Mouse (Mus musculus): Measurements from ENCODE around the gene Ahr. TPM values are rescaled to one million over a fixed set of nuclear protein-coding genes. Genes with fewer than 3 reads are reported as not detected.

Gene Ahr
- total and polyA plus RNA-seq, 3 experiments, result 0.11 TPM; not detected in 2

DNA sequence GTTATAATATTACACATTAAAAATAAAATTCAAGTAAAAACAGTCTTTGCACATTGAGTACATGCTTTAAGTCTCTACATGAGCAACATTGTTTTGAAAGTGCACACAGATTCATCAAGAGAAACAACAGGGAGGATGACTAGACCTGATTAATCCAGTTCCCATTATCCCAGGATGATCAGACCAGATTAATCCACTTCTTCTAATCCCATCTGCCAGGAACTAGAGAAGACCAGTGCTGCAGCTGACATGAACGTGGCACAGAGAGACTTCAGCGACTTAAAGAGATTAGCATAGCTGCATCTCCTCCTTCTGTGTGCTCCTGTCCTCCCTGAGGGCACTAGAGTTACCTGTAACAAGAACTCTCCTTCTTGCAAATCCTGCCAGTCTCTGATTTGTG lies 20.2 kb downstream of the Ahr start:
- no peaks in the 10 kb centered on the region for H3K4me1 ChIP-seq (ENCODE audit: insufficient read depth, low read depth, low read length)
- no peak overlapping the region for H3K4me3 ChIP-seq (ENCODE audit: low read depth, low read length)
- H3K36me3 ChIP-seq (replicated peaks), result no peaks in the 10 kb centered on the region
- ATAC-seq (ENCODE audit: extremely low read depth, insufficient number of reproducible peaks, low FRiP score, poor library complexity, severe bottlenecking) (no peak), DNase-seq (ENCODE audit: low spot score) (no peak)
- H3K9me3 ChIP-seq (replicated peaks), result peaks cover 16% of the 10 kb centered on the region
- TF ChIP-seq CTCF (IDR thresholded peaks at IDR 0.05; ENCODE audit: low read depth, low read length) (no peak), POLR2AphosphoS5 (IDR thresholded peaks at IDR 0.05; ENCODE audit: insufficient replicate concordance, low read depth, low read length) (no peak), GATA1 (IDR thresholded peaks at IDR 0.05; ENCODE audit: borderline replicate concordance, low read length) (no peak), GATA2 (IDR thresholded peaks at IDR 0.05; ENCODE audit: borderline replicate concordance, low read depth, low read length) (no peak), TAL1 (conservative IDR thresholded peaks at IDR 0.05; ENCODE audit: low read depth, low read length) (no peak)
- no peaks in the 10 kb centered on the region for H3K27me3 ChIP-seq (ENCODE audit: insufficient read depth, low read length)

DNA sequence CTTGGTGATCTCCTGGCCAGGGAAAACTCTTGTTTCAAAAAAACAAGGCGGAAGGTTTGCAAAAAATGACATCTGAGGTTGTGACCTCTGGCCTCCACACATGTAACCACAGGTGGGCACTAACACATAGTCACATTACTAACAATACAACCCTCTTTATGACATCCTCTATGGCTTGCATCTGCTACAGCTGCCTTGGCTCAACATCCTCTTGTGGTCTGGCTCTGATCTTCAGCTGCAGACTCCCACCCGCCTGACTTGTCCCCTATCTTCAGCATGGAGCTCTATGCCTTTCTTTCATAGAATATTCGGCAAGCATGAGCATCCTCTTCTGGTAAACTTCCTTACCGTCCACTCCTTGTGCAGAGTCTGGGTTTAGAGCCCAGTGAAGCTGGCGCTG lies 24.1 kb downstream of the Ahr start:
- Histone ChIP-seq H3K4me1 (ENCODE audit: insufficient read depth, low read depth, low read length) (no peaks in the 10 kb centered on the region), H3K27me3 (ENCODE audit: insufficient read depth, low read length) (no peaks in the 10 kb centered on the region), H3K9me3 (replicated peaks) (peaks cover 16% of the 10 kb centered on the region), H3K36me3 (replicated peaks) (no peaks in the 10 kb centered on the region), H3K4me3 (ENCODE audit: low read depth, low read length) (no peak overlapping the region)
- TF ChIP-seq POLR2AphosphoS5 (IDR thresholded peaks at IDR 0.05; ENCODE audit: insufficient replicate concordance, low read depth, low read length), result no peak
- no peak for TF ChIP-seq GATA2 (IDR thresholded peaks at IDR 0.05; ENCODE audit: borderline replicate concordance, low read depth, low read length)
- TF ChIP-seq TAL1 (conservative IDR thresholded peaks at IDR 0.05; ENCODE audit: low read depth, low read length), result no peak
- TF ChIP-seq CTCF (IDR thresholded peaks at IDR 0.05; ENCODE audit: low read depth, low read length), result no peak
- TF ChIP-seq GATA1 (IDR thresholded peaks at IDR 0.05; ENCODE audit: borderline replicate concordance, low read length), result no peak
- ATAC-seq (ENCODE audit: extremely low read depth, insufficient number of reproducible peaks, low FRiP score, poor library complexity, severe bottlenecking), result no peak
- DNase-seq (ENCODE audit: low spot score), result no peak

DNA sequence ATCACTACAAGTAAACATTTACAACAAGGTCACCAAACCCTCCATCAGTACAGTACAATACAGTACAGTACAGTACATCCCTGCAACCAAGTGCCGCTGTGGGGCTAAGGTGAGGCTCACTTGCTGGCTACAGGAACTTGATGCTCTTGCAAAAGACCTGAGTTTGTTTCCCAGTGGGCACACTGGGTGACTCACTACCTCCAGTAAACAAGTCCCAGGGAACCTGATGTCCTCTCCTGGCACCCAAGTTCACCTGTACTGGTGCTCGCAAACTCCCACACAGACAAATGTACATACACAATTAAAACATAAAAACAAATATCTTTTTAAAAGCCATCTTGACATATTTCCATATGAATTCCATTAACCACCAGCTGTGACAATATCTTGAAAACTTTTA lies 28.5 kb downstream of the Ahr start:
- H3K36me3 ChIP-seq (replicated peaks), result no peaks in the 10 kb centered on the region
- DNase-seq (ENCODE audit: low spot score), result no peak

DNA sequence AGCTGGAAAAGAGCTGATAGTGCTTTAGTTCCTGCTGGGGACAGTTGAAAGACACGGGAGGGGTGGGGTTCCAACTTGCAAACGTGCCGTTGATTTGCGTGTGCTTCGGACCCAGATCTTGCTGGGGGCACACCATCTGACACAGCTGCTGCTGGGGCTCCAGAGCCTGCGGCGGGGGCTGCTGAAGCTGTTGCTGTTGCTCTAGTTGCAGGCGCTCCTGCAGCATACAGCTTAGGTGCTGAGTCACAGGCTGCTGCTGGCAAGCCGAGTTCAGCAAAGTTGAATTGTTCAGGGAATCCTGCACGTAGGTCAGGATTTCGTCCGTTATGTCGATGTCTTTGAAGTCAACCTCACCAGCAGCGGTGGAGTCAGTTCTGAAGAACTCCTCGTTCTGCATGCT lies 30.8 kb downstream of the Ahr start:
- Histone ChIP-seq H3K27me3 (ENCODE audit: insufficient read depth, low read length) (no peaks in the 10 kb centered on the region), H3K36me3 (replicated peaks) (no peaks in the 10 kb centered on the region), H3K9me3 (replicated peaks) (peaks cover 18% of the 10 kb centered on the region), H3K4me1 (ENCODE audit: insufficient read depth, low read depth, low read length) (no peaks in the 10 kb centered on the region), H3K4me3 (ENCODE audit: low read depth, low read length) (no peak overlapping the region)
- DNase-seq (ENCODE audit: low spot score), result no peak
- TF ChIP-seq POLR2AphosphoS5 (IDR thresholded peaks at IDR 0.05; ENCODE audit: insufficient replicate concordance, low read depth, low read length) (no peak), TAL1 (conservative IDR thresholded peaks at IDR 0.05; ENCODE audit: low read depth, low read length) (no peak), GATA1 (IDR thresholded peaks at IDR 0.05; ENCODE audit: borderline replicate concordance, low read length) (no peak), CTCF (IDR thresholded peaks at IDR 0.05; ENCODE audit: low read depth, low read length) (no peak), GATA2 (IDR thresholded peaks at IDR 0.05; ENCODE audit: borderline replicate concordance, low read depth, low read length) (no peak)
- no peak for ATAC-seq (ENCODE audit: extremely low read depth, insufficient number of reproducible peaks, low FRiP score, poor library complexity, severe bottlenecking)

More for the DNA sequence above, 28.5 kb downstream of the Ahr start:
- H3K4me1 ChIP-seq (ENCODE audit: insufficient read depth, low read depth, low read length), result no peaks in the 10 kb centered on the region
- TF ChIP-seq TAL1 (conservative IDR thresholded peaks at IDR 0.05; ENCODE audit: low read depth, low read length) (no peak), GATA1 (IDR thresholded peaks at IDR 0.05; ENCODE audit: borderline replicate concordance, low read length) (no peak), CTCF (IDR thresholded peaks at IDR 0.05; ENCODE audit: low read depth, low read length) (no peak), POLR2AphosphoS5 (IDR thresholded peaks at IDR 0.05; ENCODE audit: insufficient replicate concordance, low read depth, low read length) (no peak), GATA2 (IDR thresholded peaks at IDR 0.05; ENCODE audit: borderline replicate concordance, low read depth, low read length) (no peak)
- H3K9me3 ChIP-seq (replicated peaks), result peaks cover 17% of the 10 kb centered on the region
- H3K27me3 ChIP-seq (ENCODE audit: insufficient read depth, low read length), result no peaks in the 10 kb centered on the region
- no peak overlapping the region for H3K4me3 ChIP-seq (ENCODE audit: low read depth, low read length)
- ATAC-seq (ENCODE audit: extremely low read depth, insufficient number of reproducible peaks, low FRiP score, poor library complexity, severe bottlenecking), result no peak

DNA sequence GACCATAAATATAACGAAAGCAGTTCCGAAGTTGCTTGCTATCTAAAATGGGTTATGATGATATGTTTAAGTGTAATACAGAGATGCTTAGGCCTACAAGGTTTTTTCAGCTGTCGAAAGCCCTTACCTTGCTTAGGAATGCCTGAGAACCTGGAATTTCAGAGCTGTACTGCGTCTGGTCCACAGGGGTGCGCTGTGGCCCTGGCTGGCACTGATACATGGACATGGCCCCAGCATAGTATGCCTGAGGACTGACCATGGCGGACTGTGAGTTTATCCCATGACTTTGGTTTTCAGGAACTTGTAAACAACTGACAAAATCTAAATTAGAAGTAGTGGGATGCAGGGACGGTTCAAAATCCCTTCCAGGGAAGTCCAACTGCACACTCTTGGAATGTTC lies 31.3 kb downstream of the Ahr start:
- TF ChIP-seq GATA1 (IDR thresholded peaks at IDR 0.05; ENCODE audit: borderline replicate concordance, low read length) (no peak), TAL1 (conservative IDR thresholded peaks at IDR 0.05; ENCODE audit: low read depth, low read length) (no peak), CTCF (IDR thresholded peaks at IDR 0.05; ENCODE audit: low read depth, low read length) (no peak), POLR2AphosphoS5 (IDR thresholded peaks at IDR 0.05; ENCODE audit: insufficient replicate concordance, low read depth, low read length) (no peak), GATA2 (IDR thresholded peaks at IDR 0.05; ENCODE audit: borderline replicate concordance, low read depth, low read length) (no peak)
- Histone ChIP-seq H3K9me3 (replicated peaks) (peaks cover 18% of the 10 kb centered on the region), H3K4me1 (ENCODE audit: insufficient read depth, low read depth, low read length) (no peaks in the 10 kb centered on the region), H3K27me3 (ENCODE audit: insufficient read depth, low read length) (no peaks in the 10 kb centered on the region), H3K4me3 (ENCODE audit: low read depth, low read length) (no peak overlapping the region), H3K36me3 (replicated peaks) (no peaks in the 10 kb centered on the region)
- ATAC-seq (ENCODE audit: extremely low read depth, insufficient number of reproducible peaks, low FRiP score, poor library complexity, severe bottlenecking), result no peak
- no peak for DNase-seq (ENCODE audit: low spot score)

DNA sequence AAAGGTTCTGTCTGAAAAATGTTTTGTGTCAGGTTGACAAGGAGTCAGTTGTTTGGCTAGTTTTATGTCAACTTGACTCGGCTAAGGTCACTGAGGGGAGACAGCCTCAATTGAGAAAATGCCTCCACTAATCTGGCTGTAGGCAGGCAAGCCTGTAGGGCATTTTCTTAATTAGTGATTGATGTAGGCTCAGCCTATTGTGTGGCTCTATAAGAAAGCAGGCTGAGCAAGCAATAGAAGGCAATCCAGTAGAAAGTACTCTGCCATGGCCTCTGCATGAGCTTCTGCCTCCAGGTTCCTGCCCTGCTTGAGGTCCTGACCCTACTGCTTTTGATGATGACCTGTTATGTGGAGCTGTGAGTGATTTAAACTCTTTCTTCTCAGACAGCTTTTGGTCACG lies 33.4 kb downstream of the Ahr start:
- peaks cover 16% of the 10 kb centered on the region for H3K9me3 ChIP-seq (replicated peaks)
- no peaks in the 10 kb centered on the region for H3K4me1 ChIP-seq (ENCODE audit: insufficient read depth, low read depth, low read length)
- H3K4me3 ChIP-seq (ENCODE audit: low read depth, low read length), result no peak overlapping the region
- ATAC-seq (ENCODE audit: extremely low read depth, insufficient number of reproducible peaks, low FRiP score, poor library complexity, severe bottlenecking) (no peak), DNase-seq (ENCODE audit: low spot score) (no peak)
- no peaks in the 10 kb centered on the region for H3K27me3 ChIP-seq (ENCODE audit: insufficient read depth, low read length)
- no peaks in the 10 kb centered on the region for H3K36me3 ChIP-seq (replicated peaks)
- no peak for TF ChIP-seq GATA1 (IDR thresholded peaks at IDR 0.05; ENCODE audit: borderline replicate concordance, low read length)
- no peak for TF ChIP-seq POLR2AphosphoS5 (IDR thresholded peaks at IDR 0.05; ENCODE audit: insufficient replicate concordance, low read depth, low read length)
- no peak for TF ChIP-seq GATA2 (IDR thresholded peaks at IDR 0.05; ENCODE audit: borderline replicate concordance, low read depth, low read length)
- no peak for TF ChIP-seq CTCF (IDR thresholded peaks at IDR 0.05; ENCODE audit: low read depth, low read length)
- no peak for TF ChIP-seq TAL1 (conservative IDR thresholded peaks at IDR 0.05; ENCODE audit: low read depth, low read length)
